Mouse (Mus musculus) bone marrow, adult 2 months (tissue): Measurements from ENCODE around the gene Nucb1. TPM values are rescaled to one million over a fixed set of nuclear protein-coding genes. Genes with fewer than 3 reads are reported as not detected.

ENCODE experiments used
- H3K27ac ChIP-seq: fragments of 200-500 bp; 2 replicates; pipeline ENCODE4 v1.5.1; 2012; ENCODE audit warnings: low read depth, mild to moderate bottlenecking, control low read depth, inconsistent platforms, low read length; ENCODE audit not compliant: control insufficient read depth, poor library complexity, insufficient read depth
- H3K4me1 ChIP-seq: fragments of 200-500 bp; 2 replicates; pipeline ENCODE4 v1.6.1; 2011; ENCODE audit warnings: low read length; ENCODE audit not compliant: control insufficient read depth, insufficient read depth
- H3K4me3 ChIP-seq: fragments of 200-500 bp; replicated peaks from 2 replicates; pipeline ENCODE3; 2011; ENCODE audit warnings: mild to moderate bottlenecking, low read depth, low read length, control low read depth; ENCODE audit not compliant: control insufficient read depth
- CTCF ChIP-seq: fragments of 200-500 bp; IDR thresholded peaks from 2 replicates; pipeline ENCODE4 v1.5.1; 2011; ENCODE audit warnings: low read length, control low read depth; ENCODE audit not compliant: control insufficient read depth, insufficient read depth
- POLR2A ChIP-seq: fragments of 200-500 bp; IDR thresholded peaks from 2 replicates; pipeline ENCODE4 v1.6.1; 2011; ENCODE audit warnings: low read depth, mild to moderate bottlenecking, control low read depth, low read length, borderline replicate concordance; ENCODE audit not compliant: control insufficient read depth
- WGBS: fragments of 180-500 bp; shearing (Covaris S2); methylation state at CpG from one replicate; pipeline ENCODE4 v1.1.7; 2018; 5-methylcytosine and 5-hydroxymethylcytosine counted together
- polyA plus RNA-seq: library from polyadenylated mRNA; stranded (reverse); fragments of >200 nt; gene quantifications from 2 replicates; pipeline ENCODE4 v1.2.4, GENCODE M21; 2011; ENCODE audit warnings: low replicate concordance; ENCODE audit not compliant: missing spikeins, insufficient read depth, insufficient read length

Gene Nucb1
- polyA plus RNA-seq, 1 experiment: 71.9 TPM

GRCm38 (mm10) chr7:45549641-45550436 lies 39.6 kb upstream of the Nucb1 start:
- Histone ChIP-seq H3K27ac (no peak overlapping the region), H3K4me1 (no peaks in the 10 kb centered on the region), H3K4me3 (no peak overlapping the region)
- no peak for TF ChIP-seq POLR2A
- no peak for TF ChIP-seq CTCF
- 85% methylated on average over 16 of the region's 16 CpGs for WGBS

- no peaks in the 10 kb centered on the region for H3K4me1 ChIP-seq
These were observed 34.3 kb upstream of the Nucb1 start for GRCm38 (mm10) chr7:45544525-45544924.

DNA sequence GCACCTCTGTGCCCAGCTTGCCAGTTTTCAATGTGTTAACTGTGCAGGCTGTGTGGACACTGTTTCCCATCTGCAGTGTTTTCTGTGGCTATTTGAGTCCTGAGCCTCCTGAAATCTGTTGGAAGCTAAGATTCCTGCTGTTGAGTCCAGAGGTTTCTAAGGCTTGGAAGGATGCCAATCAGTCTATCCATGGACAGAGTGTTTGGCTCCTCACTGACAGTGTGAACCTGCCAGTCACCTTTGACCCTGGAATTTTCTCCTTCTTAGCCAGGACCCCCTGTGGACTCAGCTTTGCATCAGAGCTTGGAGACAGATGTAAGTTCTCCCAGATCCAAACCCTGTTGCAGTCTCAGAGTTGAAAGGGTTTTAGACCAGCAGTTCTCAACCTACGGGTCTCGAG lies 30.0 kb upstream of the Nucb1 start:
- H3K4me1 ChIP-seq: no peaks in the 10 kb centered on the region
- no peak overlapping the region for H3K27ac ChIP-seq
- TF ChIP-seq CTCF: no peak
- no peak for TF ChIP-seq POLR2A
- WGBS: 67% methylated on average over 2 of the region's 2 CpGs
- no peak overlapping the region for H3K4me3 ChIP-seq

More at GRCm38 (mm10) chr7:45544525-45544924, 34.3 kb upstream of the Nucb1 start:
- TF ChIP-seq POLR2A (no peak), CTCF (0 out of 2 replicates have a peak, but pooled peaks have one; percentile 6)
- Histone ChIP-seq H3K27ac (no peak overlapping the region), H3K4me3 (no peak overlapping the region)
- WGBS: 85% methylated on average over 1 of the region's 1 CpGs

DNA sequence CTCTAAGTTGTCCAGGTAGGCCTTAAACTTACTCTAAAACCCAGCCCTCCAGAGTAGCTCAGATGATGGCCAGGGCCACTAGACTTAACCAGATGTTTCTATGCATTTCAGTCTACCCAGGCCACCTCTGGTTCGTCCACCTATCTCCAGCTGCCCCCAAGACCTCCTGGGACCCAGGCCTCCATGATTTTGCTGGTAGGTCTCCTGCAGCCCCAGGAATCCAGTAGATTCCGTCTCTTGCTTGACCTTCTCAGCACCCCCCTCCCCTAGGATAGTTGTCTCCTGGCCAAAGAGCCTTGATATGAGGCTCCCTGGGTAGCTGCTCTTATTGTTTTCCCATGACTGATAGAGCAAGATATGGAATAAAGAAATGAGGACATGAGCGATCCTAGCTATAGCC lies 28.9 kb upstream of the Nucb1 start:
- H3K4me3 ChIP-seq: no peak overlapping the region
- WGBS: 74% methylated on average over 3 of the region's 3 CpGs
- no peak overlapping the region for H3K27ac ChIP-seq
- TF ChIP-seq POLR2A (no peak), CTCF (no peak)
- H3K4me1 ChIP-seq: no peaks in the 10 kb centered on the region

DNA sequence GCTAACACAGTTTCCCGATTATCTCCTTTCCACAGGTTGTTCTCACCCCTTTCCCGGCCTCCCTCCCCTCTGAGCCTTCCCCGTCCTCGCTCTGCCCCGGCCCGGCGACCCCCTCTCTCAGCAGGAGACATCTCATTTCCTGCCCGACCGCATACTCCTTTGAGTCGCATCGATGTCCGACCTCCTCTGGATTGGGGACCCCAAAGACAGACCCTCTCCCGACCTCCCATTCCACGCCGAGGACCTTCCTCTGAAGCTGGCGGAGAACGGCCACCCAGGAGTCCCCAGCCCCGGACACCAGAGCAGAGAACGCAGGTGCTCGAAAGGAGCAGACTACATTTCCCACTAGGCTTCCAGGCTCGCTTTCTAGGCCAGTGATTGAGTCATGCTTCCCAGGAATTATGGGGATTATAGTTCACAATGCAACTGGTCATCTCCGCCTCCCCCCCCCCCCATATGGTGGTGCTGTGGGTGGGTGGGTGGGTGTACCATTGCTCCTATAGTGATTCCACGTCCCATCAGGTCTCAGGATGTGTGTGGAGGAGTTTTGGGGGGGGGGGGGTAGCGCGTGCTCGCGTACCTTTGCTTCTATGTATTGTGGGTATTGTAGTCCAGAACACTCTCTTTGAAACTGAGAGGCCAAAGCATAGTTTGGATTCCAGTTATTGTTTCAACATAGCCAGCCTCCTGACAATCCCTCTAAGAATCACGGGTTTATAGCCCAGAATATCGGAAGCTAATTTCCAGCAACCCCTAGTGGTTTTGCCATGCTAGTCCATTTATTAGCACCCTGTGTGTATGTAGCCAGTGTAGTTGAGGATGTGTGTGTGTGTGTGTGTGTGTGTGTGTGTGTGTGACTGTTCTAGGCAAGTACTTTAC lies 28.2 kb upstream of the Nucb1 start:
- Histone ChIP-seq H3K4me1 (no peaks in the 10 kb centered on the region), H3K27ac (no peak overlapping the region), H3K4me3 (peak overlapping the region; percentile 25)
- TF ChIP-seq POLR2A: no peak
- TF ChIP-seq CTCF: no peak
- WGBS: 3% methylated on average over 29 of the region's 29 CpGs

DNA sequence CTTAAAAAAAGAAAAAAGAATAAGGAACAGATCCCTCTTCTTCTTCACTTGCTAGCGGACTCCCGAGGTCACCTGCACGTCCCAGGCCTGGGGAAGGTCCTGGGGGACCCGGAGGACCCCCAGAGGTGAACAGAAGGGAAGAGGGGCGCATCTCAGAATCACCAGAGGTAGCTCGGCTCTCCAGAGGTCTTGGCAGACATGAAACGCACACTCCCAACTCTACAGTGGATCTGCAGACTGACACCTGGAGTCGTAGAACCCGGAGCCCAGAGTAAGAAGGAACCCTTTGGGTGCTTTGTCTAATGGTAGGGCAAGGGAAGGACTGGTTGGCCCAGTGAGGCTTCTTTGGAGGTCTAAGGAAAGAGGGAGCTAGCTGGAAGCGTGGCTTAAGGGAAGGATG lies 27.4 kb upstream of the Nucb1 start:
- 81% methylated on average over 10 of the region's 10 CpGs for WGBS
- no peak for TF ChIP-seq POLR2A
- TF ChIP-seq CTCF: no peak
- H3K4me3 ChIP-seq: no peak overlapping the region

DNA sequence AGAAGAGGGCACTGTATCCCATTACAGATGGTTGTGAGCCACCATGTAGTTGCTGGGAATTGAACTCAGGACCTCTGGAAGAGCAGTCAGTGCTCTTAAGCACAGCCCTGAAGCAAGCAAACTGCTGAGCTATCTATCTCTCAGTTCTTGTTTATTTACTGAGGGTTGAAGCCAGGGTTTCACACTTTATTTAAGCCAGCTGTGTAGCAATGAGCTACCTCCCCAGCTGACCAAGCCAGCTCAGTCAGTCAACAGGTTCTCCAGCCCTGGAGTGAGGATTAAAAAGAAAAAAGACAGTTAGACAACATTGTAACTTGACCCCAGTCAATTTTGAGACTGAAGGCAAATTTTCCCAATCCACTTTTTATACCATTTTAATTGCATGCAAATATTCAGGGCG lies 25.5 kb upstream of the Nucb1 start:
- Histone ChIP-seq H3K4me3 (no peak overlapping the region), H3K27ac (no peak overlapping the region), H3K4me1 (no peaks in the 10 kb centered on the region)
- TF ChIP-seq CTCF (no peak), POLR2A (no peak)
- 76% methylated on average over 1 of the region's 1 CpGs for WGBS

More for the DNA sequence above, 27.4 kb upstream of the Nucb1 start:
- Histone ChIP-seq H3K27ac (no peak overlapping the region), H3K4me1 (no peaks in the 10 kb centered on the region)

GRCm38 (mm10) chr7:45530643-45531042 lies 20.4 kb upstream of the Nucb1 start:
- TF ChIP-seq CTCF: no peak
- no peak for TF ChIP-seq POLR2A
- no peaks in the 10 kb centered on the region; the same call in none of the 2 replicates for H3K4me1 ChIP-seq
- no peak overlapping the region for H3K27ac ChIP-seq
- H3K4me3 ChIP-seq: no peak overlapping the region
- WGBS: 64% methylated on average over 2 of the region's 2 CpGs
